Mouse (Mus musculus) T-helper 1 cell (primary cell): Measurements from ENCODE around the gene Abhd14a.

ENCODE experiments used
- in situ Hi-C: fragments of 300-600 bp; cut with MboI, MseI; formaldehyde crosslinking; loops from one replicate; pipeline ENCODE4 v1.15.1; 2025; ENCODE audit warnings: high pct_unique_total_duplicates

Abhd14a gene

DNA sequence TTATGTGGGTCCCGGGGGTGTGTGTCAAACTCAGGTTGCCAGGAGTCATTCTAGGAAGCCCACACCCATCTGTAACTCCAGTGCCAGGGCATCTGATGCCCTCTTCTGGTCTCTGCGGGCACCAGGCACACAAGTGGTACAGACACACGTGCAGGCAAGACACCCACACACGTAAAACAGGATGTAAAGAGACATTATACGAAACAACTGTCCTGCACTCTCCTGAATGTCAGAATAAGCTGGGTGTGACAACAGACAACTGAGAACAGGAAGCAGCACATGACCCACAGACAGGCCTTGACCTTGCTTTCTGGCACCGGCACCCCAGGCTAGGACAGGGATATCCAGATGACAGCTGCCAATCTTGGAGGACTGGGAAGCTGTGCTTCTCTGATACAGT is 21.8 kb upstream of the Abhd14a start:
- in situ Hi-C loops: no loop called here

DNA sequence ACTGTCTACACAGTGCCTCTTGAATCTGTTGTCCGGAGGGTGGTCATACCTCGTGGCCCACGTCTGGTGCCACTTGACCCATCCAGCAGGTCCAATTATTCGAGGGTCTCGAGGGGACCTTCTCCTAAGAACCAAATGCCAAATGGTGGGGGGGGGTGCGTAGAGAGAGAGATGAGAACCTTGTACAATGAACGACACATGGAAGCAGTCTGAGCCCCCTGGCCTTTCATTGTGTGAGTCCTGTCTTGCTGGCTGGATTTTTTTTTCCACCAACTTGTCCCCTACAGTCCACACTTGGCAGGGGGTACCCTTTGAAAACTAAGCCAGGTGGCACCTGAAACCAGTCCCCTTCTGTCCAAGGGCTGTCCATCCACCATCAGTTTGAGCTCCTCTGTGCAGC is 20.3 kb upstream of the Abhd14a start:
- in situ Hi-C loops: no loop called here

DNA sequence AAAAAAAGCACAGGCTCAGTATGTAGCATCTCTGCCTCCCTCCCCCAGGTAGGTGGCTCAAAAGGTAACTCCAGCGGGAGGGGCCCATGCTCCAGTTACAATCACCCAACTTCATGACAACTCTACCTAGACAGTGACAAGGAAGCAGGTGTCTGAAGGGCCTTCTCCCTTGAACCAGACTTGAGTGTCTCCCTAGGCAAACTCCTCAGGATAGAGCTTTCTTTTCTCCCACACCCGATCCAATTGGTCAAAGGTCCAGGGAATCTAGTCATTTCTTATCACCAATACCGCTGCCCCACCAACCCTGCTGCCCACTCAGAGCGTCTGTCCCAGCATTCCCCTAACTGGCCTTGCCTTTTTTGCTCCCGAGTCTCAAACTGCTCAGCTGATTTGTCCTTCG is 19.2 kb upstream of the Abhd14a start:
- in situ Hi-C loops: no loop called here

- in situ Hi-C loops: no loop called here
Measured at GRCm38 (mm10) chr9:106465571-106466200, 18.2 kb upstream of the Abhd14a start, which contains the start of gene Gpr62. Gene Gpr62, minus strand, starts transcription at chr9:106465938.

DNA sequence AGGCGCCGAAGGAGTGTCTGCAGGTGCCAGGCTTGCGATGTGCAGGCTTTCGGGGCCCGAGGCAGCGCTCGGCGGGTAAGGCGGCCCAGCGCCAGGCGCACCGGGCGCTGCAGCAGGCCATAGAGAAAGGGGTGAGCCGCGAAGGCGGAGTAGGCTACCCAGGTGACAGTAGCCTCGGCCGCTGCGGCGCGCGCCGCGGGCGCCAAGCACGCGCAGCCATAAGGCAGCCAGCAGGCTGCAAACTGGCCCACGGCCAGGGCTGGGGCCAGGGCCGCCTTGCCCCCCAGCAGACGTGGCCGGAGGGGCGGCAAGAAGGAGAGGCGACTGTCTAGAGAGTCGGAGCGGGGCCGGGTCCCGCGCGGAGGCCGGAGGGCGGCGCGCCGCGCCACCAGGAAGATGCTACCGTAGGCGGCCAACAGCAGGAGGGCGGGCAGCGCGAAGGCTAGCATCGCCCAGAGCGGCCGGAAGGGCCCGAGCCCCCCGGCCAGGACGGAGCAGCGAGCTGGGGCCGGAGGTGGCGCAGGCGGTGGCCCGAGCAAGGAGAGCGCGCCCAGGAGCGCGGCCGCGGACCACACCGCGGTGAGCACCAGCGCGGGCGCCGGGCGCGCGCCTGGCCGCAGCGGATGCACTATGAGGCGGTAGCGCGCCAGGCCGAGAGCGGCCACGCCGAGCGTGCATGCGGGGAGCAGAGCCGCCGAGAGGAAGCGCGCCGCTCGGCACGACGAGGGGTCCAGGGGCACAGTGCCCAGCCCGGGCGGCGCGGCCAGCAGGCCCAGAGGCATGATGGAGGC is 17.5 kb upstream of the Abhd14a start:
- in situ Hi-C loops: no loop called here

DNA sequence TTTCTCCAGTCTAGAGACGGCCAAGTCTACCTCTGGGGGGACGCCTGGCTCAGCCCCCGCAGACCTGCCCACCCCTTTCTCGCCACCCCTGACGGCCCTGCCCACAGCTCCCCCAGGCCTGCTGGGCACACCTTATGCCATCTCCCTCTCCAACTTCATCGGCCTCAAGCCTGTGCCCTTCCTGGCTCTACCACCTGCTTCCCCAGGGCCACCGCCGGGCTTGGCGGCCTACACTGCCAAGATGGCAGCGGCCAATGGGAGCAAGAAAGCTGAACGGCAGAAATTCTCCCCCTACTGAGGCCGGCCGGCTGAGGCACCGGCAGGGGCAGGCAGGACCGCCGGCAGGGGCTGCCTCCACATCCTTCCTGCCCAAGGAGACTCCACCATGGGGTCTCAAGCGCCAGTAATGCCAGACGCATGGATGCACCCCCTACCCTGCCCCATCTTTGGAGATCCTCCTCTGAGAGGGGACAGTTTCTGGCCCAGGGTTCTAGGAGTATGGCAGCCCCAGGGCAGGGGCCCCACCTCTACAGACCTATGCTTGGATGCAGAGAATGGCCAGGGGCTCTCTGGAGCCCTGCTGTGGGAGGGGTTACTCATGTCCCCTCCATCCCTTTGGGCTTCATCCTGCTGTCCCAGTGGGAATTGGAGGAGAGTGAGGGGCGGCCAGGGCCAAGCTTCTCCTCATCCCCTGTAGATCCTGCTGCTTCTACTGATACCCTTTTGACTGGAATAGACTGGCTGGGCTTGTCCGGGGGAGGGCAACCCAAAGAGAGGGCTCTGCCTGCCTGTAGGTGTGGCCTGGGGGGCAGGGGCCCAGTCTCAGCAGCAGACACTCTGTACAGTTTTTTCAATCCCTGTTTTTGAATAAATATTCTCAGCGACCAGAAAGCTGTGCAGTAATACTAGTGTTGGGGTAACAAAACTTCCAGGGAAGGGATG is 15.9 kb upstream of the Abhd14a start:
- in situ Hi-C loops: no loop called here

DNA sequence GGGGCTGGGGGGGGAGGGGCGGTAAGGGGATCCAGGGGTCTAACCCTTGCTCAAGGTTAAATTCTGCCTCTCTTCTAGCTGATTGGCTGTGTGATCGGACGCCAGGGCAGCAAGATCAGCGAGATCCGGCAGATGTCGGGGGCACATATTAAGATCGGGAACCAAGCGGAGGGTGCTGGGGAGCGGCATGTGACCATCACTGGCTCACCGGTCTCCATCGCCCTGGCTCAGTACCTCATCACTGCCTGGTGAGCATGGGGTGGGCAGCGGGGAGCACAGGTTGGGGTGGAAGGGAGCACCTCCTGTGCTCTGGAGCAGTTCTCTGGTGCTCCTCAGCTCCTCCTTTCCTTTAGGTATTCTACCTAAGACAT is 14.9 kb upstream of the Abhd14a start:
- in situ Hi-C loops: no loop called here

- in situ Hi-C loops: no loop called here
Measured at GRCm38 (mm10) chr9:106461641-106462429, 14.4 kb upstream of the Abhd14a start.

- in situ Hi-C loops: no loop called here
Measured at GRCm38 (mm10) chr9:106461026-106461415, 13.5 kb upstream of the Abhd14a start.

- in situ Hi-C loops: no loop called here
Measured at GRCm38 (mm10) chr9:106460401-106461025, 13.0 kb upstream of the Abhd14a start.

DNA sequence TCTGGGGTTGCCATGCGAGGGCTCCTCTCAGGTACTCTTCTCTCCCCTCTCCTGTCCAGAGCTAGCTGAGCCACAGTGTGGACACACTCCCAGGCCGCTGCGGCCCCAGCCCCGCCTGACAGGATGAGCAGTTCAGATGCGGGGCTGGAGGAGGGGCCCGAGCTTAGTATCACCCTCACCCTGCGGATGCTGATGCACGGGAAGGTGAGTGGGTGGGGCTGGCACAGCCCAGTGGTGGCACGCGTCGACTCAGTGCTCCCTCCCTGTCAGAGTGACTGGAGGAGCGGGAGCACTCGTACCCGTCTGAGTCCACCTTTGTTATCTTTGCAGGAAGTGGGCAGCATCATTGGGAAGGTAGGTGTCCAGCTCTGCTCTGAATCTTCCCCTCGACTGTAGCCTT is 12.5 kb upstream of the Abhd14a start:
- in situ Hi-C loops: no loop called here

GRCm38 (mm10) chr9:106457920-106458319 is 10.4 kb upstream of the Abhd14a start:
- in situ Hi-C loops: no loop called here

DNA sequence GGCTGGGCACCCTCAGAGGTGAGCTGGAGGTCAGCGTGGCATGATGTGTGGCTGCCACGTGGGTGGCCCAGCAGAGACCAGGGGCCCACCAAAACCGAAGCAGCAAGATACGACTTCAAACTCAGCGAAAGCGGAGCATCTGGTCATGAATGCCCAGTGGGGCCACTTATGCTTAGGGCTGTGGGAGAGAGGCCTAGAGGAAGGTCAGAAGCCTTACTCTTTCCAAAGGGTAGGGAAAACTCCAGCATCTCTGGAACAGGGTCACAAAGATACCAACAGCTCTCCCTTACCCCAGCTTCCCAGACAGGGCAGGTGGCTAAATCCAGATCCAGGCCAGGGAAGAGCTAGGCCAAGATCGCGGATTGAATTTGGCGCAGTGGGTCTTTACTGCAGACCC is 9.7 kb upstream of the Abhd14a start:
- in situ Hi-C loops: no loop called here

DNA sequence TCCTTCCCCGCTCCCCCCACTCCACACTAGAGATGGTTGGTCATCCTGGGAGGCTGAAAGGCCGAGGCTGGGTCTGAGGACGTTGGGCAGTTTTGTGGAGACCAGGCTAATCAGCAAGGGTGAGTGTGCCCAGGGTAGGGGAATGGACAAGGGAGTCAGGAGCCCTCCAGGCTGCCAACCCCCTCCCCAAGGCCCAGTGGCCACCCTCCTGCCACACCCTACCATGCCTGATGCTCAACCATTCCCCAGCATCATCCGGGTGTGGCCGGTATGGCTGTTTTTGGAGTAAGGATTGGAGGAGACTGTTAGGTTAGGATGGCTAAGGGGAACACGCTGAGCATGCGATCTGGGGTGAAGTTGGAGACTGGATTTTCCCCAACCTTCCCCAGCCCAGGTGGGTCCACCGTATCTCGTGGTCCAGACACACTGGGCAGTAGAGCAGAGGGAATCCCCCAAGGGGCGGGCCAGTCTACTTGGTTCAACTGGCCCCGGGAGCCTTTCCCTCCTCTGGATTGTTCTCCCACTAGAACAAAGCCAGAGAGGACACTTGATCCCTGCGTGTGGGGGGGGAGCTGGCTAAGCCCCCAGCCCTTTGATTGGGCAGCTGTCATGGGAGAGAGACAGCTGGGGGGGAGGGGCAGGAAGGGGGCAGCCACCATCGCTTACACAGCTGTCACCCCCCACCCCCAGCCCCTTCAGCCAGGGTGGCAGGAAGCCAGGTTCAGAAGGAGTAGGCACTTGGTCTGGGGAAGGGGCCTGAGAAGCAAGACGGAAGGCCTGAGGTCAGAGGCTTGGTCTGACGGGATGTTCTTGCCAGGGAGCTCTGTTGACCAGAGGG is 9.1 kb upstream of the Abhd14a start:
- in situ Hi-C loops: no loop called here

DNA sequence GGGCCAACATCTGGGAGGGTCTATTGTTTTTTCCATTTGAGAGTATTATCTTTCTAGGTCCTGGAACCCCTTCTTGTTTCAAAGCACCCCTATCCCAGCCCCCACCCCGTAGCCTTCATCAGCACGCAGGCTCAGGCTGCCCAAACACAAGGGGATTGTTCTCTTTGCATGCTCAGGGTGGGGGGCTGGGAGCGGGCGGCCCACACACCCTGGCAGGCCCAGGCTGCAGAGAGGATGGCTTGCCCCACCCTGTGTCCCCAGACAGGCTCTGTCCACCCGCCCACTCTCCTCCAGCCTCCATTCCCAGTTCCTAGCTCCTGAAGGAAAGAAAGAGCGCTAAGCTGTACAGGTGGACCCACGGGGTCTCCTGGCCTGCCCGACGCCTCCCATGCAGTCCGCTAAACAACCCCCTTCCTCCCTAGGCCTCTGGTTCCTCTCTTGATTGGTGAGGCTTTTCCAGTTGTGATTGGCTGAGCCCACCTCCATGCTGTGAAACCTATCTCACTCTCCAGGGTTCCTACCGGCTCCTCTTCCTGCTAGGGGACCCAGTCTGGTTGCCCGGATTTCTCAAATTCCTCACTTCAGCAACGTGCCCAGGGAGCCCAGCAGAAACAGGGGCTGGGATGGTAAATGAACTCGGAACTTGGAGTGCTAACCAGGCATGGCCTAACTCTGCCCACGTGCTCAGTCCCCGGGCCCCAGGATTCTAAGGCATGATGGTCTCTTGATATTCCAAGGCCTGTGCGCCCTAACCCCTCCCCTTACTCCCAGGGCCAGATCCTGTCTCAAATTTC is 7.6 kb upstream of the Abhd14a start:
- in situ Hi-C loops: no loop called here

- in situ Hi-C loops: no loop called here
Measured at GRCm38 (mm10) chr9:106454071-106454761, 6.7 kb upstream of the Abhd14a start.

DNA sequence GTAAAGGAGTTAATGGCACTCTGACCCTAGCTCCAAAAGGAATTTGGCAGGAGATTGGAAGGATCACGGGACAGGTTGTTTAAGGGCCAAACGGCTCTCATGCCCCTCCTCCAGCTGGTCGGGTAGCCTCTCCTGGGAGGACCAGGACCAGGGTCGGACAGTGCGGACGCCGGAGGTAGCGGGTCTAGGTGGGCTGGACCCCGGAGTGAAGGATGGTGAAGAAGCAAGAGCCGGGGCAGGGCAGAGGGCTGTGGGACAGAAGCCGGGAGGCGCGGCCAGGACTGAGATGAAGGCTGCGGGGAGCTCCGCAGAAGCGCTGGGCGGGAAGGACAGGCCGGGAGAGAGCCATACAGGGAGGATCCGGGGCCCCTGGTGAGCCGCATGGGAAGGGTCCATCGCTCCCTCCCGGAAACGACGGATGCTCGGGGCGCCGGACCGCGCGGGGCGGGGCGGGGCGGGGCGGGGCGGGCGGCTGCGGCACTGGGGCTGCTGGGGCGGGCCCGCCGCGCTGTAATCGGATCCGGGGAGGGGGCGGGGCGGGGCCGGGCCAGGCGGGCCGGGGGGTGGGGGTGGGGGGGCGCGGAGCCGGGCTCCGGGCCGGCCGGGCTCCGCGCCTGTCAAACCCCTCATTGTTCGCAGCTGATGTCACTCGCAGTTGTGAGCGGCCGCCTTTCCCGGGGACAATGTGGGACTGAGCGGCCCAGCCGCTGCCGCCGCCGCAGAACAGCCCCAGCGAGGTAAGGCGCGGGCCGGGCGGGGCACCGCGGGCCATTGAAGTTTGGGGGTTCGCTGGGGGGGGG is 6.0 kb upstream of the Abhd14a start, which contains the start of gene Pcbp4:
Gene Pcbp4, plus strand, starts transcription at position 21 of the 800 bp plus-strand sequence.
- in situ Hi-C loops: no loop called here

DNA sequence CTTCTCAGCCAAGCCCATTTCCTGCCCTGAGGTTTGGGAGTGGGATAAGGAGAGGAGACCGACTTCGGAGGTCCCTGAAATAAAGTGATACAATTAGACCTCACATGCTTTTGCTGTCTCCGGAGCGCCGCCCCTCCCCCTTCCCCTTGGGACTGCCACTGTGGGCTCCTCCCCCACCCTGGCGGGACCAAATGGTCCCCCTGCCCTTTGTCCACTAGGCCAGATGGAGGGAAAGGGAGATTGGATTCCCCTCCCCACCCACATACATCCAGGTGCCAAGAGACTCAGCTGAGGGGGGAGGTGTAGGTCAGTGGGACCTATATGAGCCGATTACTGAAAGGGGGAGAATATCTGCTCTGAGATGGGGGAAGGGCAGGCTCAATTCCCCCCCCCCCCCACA is 5.3 kb upstream of the Abhd14a start:
- in situ Hi-C loops: no loop called here
